Comparison of ENCODE assay signal across 9 mouse cellular contexts in genomic region chr4:84199181-84199656, GRCm38 (mm10).
A peak's percentile ranks its signal among the peaks of the same experiment; 100 is the strongest.
DNase-seq lines count a peak whose midpoint lies in the region; ATAC-seq and TF ChIP-seq lines count a peak whose summit lies in the region.
"Had no signal": no experiment of that assay in that cellular context is flagged by ENCODE, and none has a peak within 500 bp of the region (broad histone marks: within the 10 kb centered on the region; RNA-seq: fewer than 3 reads in every experiment).

No protein-coding gene starts in this region.

- H3K9me3 ChIP-seq in lung, embryonic 14.5 days (ENCODE audit: low read depth, low read length) = no peaks in the 10 kb centered on the region
- H3K9me3 ChIP-seq in midbrain, postnatal 0 days (ENCODE audit: low read length) = no peaks in the 10 kb centered on the region

- intact Hi-C loops in heart, postnatal 14 days (cut with DNase I) = no loop called here

- no peak overlapping the region for H3K4me3 ChIP-seq in lung, embryonic 14.5 days (ENCODE audit: low read depth, low read length)
- H3K4me3 ChIP-seq in midbrain, postnatal 0 days (ENCODE audit: low read depth, low read length) = no peak overlapping the region

- peak; percentile 61; the same call in 1 of the 2 replicates for ATAC-seq in lung, embryonic 14.5 days (ENCODE audit: insufficient read depth)
- peak; percentile 49; the same call in 1 of the 2 replicates for ATAC-seq in midbrain, postnatal 0 days (ENCODE audit: low FRiP score)

- no peak overlapping the region for H3K4me2 ChIP-seq in lung, embryonic 14.5 days
- H3K4me2 ChIP-seq in midbrain, postnatal 0 days (ENCODE audit: low read depth, low read length, poor library complexity, severe bottlenecking) = no peak overlapping the region

- H3K9ac ChIP-seq in lung, embryonic 14.5 days = no peak overlapping the region
- H3K9ac ChIP-seq in midbrain, postnatal 0 days (replicated peaks; ENCODE audit: low read length, poor library complexity, severe bottlenecking) = no peak overlapping the region
- H3K9ac ChIP-seq: liver, embryonic 14.5 days had no signal

- no peaks in the 10 kb centered on the region for H3K27me3 ChIP-seq in lung, embryonic 14.5 days (ENCODE audit: insufficient read depth, low read length)
- no peaks in the 10 kb centered on the region for H3K27me3 ChIP-seq in midbrain, postnatal 0 days (ENCODE audit: insufficient read depth, low read length)

- H3K36me3 ChIP-seq in lung, embryonic 14.5 days (ENCODE audit: insufficient read depth) = no peaks in the 10 kb centered on the region
- H3K36me3 ChIP-seq in midbrain, postnatal 0 days (ENCODE audit: insufficient read depth, low read length) = no peaks in the 10 kb centered on the region

- TF ChIP-seq CTCF in lung, embryonic 14.5 days (IDR thresholded peaks at IDR 0.05; ENCODE audit: low read depth) = no peak
- TF ChIP-seq CTCF in midbrain, postnatal 0 days (IDR thresholded peaks at IDR 0.05) = no peak

- no peak overlapping the region for H3K27ac ChIP-seq in lung, embryonic 14.5 days (ENCODE audit: low read depth)
- H3K27ac ChIP-seq in midbrain, postnatal 0 days (ENCODE audit: low read depth, low read length) = no peak overlapping the region
- H3K27ac ChIP-seq: liver, embryonic 14.5 days had no signal

- DNase-seq in lung, embryonic 14.5 days = peak; percentile 58
- no peak for DNase-seq in lung, adult 18-20 months
- DNase-seq in gastrocnemius, postnatal 10 days = peak; percentile 51
- DNase-seq in heart, postnatal 14 days = peak; percentile 54 to 69
- DNase-seq in midbrain, postnatal 0 days (ENCODE audit: low spot score) = peak; percentile 49
- no peak for DNase-seq in frontal cortex, postnatal 36 days (ENCODE audit: low spot score in 2 of 2)
- DNase-seq in MN1 (ENCODE audit: low spot score) = no peak
- DNase-seq in cerebellum, adult 9-10 months = no peak

- no peaks in the 10 kb centered on the region for H3K4me1 ChIP-seq in lung, embryonic 14.5 days (ENCODE audit: insufficient read depth)
- no peaks in the 10 kb centered on the region for H3K4me1 ChIP-seq in midbrain, postnatal 0 days (ENCODE audit: insufficient read depth, low read length)

- 38% methylated on average over 9 of the region's 9 CpGs for WGBS in lung, embryonic 14.5 days
- 39% methylated on average over 9 of the region's 9 CpGs for WGBS in midbrain, postnatal 0 days

Comparison
In these comparisons a context has a peak if more than half of its experiments do, and no peak if none do; other contexts are left out.
1. DNase-seq: peak in lung, embryonic 14.5 days (single experiment), gastrocnemius, postnatal 10 days (single experiment), heart, postnatal 14 days (2 of 2) and midbrain, postnatal 0 days (single experiment); none in lung, adult 18-20 months (0 of 2), frontal cortex, postnatal 36 days (0 of 2), MN1 (single experiment) and cerebellum, adult 9-10 months (single experiment).